Mouse (Mus musculus) heart, adult 11 months (tissue): ENCODE results near the gene Dmwd.

ENCODE experiments used
- DNase-seq: peaks from one replicate; pipeline ENCODE4 v3.0.0; 2022

The Dmwd gene

DNA sequence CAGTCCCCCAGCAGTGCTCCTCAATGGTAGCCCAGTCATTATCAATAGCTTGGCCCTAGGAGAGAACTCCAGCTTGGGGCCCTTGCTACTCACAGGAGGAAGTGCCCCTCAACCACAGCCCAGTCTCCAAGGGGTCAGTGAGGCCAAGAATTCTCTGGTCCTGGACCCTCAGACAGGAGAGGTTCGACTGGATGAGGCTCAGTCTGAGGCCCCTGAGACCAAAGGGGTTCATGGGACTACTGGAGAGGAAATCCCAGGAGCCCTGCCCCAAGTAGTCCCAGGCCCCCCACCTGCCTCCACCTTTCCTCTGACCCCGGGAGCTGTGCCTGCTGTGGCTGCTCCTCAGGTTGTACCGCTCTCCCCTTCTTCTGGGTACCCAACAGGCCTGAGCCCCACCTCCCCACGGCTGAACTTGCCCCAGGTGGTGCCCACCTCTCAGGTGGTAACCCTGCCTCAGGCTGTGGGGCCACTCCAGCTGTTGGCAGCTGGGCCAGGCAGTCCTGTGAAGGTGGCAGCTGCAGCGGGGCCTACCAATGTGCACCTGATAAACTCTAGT lies 20.5 kb downstream of the Dmwd start:
- DNase-seq: peak; percentile 95

GRCm38 (mm10) chr7:19097217-19097616 lies 21.2 kb downstream of the Dmwd start:
- DNase-seq: peak; percentile 95

GRCm38 (mm10) chr7:19097863-19098262 lies 21.8 kb downstream of the Dmwd start:
- peak; percentile 96 for DNase-seq

DNA sequence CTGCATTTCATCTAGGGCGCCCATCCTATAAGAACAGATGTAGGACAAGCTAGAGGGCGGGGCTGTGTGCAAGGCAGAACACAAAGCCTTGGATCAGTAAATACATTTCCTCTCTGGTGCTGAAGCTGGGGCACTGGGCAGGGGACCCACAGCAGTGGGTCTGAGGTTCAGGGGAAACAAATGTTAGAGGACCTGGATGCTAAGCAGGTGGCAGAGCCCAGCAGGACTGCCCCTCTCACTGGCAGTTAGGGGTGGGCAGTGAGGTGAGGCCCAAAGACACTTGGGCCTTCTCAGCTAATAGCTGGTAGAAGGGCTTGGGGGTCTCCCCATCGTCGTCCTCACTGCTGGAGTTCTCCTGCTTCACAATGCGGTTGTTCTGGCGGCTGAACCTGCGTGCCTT lies 22.8 kb downstream of the Dmwd start:
- peak; percentile 91 for DNase-seq

DNA sequence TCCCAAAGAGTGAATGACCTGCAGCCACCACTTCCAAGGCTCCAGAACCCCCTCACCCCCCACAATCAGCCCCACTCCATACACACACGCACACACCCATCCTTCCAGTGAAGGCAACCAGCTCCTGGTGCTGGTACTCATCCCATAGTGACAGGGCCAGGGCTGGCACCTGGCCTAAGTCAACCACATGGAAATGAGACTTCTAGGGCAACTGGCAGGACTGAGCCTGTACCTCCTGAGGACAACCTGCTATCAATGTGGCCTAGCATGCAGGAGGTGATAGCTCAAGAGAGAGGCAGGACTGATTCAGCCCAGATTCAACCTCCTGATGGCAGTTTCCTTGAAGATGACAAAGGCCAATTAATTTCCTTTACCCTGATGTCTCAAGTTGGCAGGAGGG lies 24.3 kb downstream of the Dmwd start:
- DNase-seq: peak; percentile 92

DNA sequence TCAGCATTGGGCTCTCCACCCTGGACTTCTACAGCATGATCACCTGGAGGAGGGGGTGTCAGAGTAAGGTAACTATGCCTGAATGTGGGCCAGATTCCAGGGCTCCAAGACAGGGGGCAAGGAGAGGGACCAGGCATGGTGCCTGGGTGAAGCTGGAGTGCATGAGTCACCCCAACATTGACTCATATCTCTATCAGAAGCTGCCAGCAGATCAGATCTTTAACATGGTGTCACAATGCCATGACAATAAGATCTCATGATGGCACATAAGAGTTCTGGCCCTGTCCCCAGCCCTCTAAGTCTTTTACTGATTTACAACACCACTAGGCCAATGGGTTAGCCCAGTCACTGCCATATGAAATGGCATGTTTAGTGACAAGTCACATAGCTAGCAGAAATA lies 27.7 kb downstream of the Dmwd start:
- no peak for DNase-seq

- no peak for DNase-seq
Measured at GRCm38 (mm10) chr7:19104486-19104885, 28.5 kb downstream of the Dmwd start.

GRCm38 (mm10) chr7:19107436-19107835 lies 31.4 kb downstream of the Dmwd start:
- DNase-seq: no peak

DNA sequence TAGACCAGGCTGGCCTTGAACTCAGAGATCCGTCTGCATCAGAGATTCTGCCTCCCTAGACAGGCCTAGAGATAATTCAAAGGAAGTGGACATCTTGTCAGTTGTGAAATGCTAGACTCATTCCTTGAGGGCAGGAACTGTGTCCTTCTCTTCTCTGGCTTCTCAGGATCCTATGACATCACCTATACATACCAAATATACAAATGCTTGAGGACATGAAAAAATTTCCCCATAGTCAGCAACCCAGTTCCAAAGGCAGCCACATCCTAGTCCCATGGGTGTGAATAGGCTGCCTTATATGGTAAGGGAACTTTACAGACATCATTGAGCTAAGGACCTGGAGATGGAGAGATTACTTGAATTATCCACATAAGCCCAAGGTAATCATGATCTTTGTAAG lies 33.5 kb downstream of the Dmwd start:
- no peak for DNase-seq

- DNase-seq: peak; percentile 97
Measured at GRCm38 (mm10) chr7:19118028-19118771, 42.2 kb downstream of the Dmwd start, which contains the start of gene Gm4969. Gm4969 (minus strand) TSS chr7:19118368.

DNA sequence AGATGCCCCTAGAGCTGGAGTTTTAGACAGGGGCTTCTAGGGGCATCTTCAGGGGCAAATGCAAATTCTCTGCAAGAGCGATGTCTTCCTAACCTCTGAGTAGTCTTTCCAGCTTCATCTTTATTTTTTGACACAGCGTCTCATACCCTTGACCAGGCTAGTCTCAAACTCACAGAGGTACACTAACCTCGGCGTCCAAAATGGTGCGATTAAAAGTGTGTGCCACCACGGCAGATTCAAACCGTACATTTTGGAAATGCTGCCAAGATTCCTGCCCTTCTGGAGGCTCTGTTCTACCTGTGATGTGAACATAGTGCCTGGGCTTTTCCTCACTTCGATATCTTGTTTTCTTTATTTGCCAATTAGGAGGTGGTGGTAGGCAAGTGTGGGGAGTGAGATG lies 43.1 kb downstream of the Dmwd start:
- peak; percentile 93 for DNase-seq

GRCm38 (mm10) chr7:19119631-19120429 lies 43.8 kb downstream of the Dmwd start, which contains the start of gene Fbxo46:
Fbxo46 (plus strand) TSS chr7:19119859.
- DNase-seq: peak; percentile 100

DNA sequence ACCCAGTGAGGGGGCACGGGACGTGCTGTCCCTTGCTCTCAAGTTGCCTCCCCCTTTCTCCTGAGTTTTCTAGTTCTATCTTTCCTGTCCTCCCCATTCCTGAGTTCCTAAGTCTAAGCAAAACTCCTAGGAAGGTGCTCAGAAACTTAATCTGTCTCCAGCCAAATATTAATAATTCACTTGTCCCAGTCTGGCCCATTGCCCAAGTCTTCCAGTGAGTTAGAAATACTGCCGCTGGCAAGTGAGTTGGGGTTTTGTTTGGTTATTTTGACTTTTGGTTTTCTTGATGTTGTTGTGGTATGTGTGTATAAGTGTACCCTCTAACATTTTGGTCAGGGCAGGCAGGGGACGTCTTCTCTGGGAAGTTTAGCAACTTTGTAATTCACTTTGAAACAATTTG lies 45.7 kb downstream of the Dmwd start:
- no peak for DNase-seq

DNA sequence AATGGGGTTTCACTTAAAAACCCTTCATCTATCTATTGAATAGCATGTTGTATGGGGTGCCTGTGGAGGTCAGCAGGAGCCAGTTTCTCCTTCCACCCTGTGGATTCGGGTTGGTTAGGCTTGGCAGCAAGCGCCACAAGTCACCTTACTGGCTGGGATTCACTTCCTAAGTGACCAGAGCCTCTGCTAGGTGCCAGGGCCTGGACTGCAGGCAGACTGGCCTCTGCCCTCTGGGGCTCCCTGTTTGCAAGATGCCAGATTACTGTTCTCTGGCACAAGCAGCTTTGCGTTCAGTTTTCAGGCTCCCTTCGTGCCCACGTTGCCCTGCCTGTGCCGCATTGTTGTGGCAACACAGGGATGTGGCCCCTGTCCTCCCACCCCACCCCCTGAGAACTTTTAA lies 48.7 kb downstream of the Dmwd start:
- no peak for DNase-seq

DNA sequence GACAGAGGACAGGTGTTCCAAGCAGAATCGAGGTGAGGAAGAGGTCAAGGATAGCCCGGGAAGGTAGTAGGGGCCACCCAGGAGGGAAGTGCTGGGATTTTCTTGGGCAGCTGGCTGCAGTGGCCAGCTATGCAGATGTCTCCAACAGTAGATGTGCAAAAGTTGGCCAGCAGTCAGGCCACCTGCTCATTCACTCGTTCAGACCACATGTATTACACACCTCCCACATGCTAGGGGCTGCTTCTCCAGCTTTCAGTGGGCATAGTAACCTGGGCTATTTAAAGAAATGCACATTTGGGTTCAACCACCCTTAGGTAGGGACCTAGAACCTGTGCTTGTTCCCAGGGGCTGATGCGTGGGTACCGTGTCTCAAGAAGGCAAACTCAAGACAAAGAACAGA lies 51.7 kb downstream of the Dmwd start:
- no peak for DNase-seq

GRCm38 (mm10) chr7:19129396-19129795 lies 53.4 kb downstream of the Dmwd start:
- DNase-seq: no peak

DNA sequence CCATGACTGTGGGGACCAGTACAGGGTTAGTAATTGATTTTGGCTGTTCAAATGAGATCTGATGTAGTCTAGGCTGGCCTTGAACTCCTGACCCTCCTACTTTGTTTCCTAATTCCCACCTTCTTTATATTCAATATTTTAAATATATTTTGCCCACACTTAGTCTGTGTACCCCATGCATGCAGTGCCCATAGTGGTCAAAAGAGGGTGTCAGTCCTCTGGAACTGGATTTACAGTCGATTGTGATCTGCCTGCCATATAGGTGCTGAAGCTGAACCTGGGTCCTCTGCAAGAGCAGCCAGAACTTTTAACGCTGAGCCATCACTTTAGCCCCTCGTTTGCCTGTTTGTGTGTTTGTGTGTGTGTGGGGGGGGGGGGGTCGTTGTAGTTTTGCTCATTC lies 54.6 kb downstream of the Dmwd start:
- no peak for DNase-seq

DNA sequence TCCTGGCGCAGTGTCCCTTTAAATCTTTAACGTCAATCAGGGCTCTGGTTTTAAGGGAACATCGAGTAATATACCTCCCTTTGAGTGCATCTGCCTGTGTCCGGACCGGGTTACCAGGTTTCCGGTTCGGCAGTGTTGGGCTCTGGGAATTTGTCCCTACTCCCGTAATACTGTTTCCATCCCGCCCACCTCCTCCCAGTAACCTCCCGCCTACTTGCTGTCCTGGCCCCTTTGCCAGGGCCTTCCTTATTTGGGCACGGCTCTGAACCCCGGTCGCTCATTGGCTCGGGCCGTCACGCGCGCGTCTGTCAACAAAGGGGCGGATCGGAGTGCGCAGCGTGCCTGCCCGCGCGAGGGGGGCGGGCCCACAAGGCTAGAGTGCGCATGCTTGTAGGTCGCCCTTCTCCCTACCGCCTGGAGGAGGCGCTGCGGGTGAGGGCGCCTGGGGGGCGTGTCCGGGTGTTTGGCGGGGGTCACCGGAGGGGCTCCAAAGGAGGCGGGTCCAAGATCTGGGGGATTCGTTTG lies 55.4 kb downstream of the Dmwd start:
- DNase-seq: peak; percentile 100
